Mouse (Mus musculus) right cerebral cortex, postnatal 10 days (tissue): ENCODE results near the gene Ckmt2.

Source experiments
- DNase-seq, 2 experiments: peaks; one replicate each; pipeline ENCODE4 v3.0.0; 2021; ENCODE audit warnings: low spot score in 2 of 2

The Ckmt2 gene

GRCm38 (mm10) chr13:91873734-91874329 lies 2.9 kb downstream of the Ckmt2 start:
- DNase-seq: no peak

- no peak for DNase-seq
Observed at GRCm38 (mm10) chr13:91868577-91868976, 8.1 kb downstream of the Ckmt2 start.

- no peak for DNase-seq
Observed at GRCm38 (mm10) chr13:91858835-91859234, 17.9 kb downstream of the Ckmt2 start.

DNA sequence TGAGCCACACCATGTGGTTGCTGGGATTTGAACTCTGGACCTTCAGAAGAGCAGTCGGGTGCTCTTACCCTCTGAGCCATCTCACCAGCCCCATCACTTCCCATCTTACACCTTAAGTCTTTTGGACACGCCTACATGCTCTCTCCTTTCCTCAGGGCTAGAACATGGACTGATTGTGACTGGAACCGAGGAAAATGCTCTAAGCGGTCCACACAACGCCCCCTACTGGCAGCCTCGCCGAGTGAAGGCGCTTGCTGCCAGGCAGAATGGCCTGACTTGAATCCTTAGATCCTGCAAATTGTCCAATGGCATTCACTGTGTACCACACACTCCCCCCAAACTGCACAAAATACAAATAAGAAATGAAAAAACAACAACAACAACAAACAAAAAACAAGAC lies 19.3 kb downstream of the Ckmt2 start:
- DNase-seq: no peak

GRCm38 (mm10) chr13:91854412-91854811 lies 22.3 kb downstream of the Ckmt2 start:
- DNase-seq: no peak

- DNase-seq: no peak
Observed at GRCm38 (mm10) chr13:91827876-91828275, 48.8 kb downstream of the Ckmt2 start.

DNA sequence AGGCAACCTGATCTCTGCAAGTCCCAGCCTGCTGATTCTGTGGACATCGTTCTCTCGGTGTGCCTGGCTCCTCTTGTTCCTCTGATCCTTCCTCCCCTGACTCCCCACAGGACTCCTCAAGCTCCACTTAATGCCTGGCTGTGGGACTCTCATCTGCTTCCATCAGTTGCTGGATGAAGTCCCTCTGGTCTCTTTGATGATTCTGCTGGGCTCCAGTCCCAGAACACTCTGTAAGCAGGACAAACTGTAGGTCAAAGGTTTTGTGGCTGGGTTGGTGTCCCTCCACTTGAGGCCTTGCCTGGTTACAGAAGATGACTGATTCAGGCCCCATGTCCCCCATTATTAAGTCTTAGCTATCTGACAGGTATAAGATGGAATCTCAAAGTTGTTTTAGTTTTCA lies 50.6 kb downstream of the Ckmt2 start:
- no peak for DNase-seq

DNA sequence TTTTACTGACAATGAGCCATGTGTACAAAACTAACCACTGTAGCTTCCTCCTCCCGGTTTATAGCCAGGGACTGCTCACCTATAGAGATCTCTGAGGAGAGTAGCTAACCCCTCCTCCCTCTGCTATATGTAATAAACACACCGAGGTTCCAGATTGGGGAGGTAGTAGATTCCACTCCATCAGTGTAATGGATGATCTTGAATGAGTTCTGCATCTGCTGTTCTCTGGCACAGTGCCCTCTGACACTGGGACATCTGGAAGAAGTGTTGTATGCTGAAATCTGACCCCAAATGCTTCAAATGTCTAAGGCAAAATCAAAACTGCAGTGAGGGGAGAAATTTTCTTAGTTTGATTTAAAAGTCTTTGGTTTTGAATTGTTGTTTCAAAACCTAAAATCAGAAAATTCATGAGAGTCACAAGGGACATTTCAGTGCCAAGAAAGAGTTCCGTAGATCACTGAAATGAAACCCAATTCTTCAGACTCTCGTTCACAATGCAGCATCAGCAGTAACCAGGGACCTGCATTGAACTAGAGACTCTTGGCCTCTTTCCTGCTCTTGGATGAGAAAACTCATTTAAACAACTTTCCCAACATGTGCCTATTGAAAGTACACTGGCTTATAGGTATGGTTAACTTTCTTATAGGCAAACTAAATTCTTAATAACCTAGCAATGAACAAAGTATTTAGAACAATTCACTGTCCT lies 51.7 kb downstream of the Ckmt2 start:
- no peak for DNase-seq

DNA sequence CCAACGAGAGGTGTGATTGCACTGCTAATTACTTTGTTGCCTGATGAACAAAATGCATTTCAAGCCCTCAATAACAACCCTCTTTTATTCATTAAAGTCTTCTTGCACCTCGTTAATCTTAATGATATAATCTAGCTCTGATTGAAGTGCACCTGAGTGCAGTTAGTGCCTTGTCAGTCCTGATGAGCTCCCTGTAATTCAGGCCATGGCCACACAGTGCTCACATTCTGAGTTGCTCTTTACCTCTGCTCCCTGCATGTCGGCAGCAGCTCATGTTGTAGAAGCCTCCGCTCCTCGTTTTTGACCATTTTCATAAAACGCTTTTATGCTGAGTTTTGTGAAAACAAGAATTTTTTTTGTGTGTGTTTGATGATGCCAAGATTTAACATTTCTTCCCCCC lies 53.0 kb downstream of the Ckmt2 start:
- no peak for DNase-seq

GRCm38 (mm10) chr13:91814670-91815069 lies 62.0 kb downstream of the Ckmt2 start:
- no peak for DNase-seq

GRCm38 (mm10) chr13:91809476-91809875 lies 67.2 kb downstream of the Ckmt2 start:
- no peak for DNase-seq

DNA sequence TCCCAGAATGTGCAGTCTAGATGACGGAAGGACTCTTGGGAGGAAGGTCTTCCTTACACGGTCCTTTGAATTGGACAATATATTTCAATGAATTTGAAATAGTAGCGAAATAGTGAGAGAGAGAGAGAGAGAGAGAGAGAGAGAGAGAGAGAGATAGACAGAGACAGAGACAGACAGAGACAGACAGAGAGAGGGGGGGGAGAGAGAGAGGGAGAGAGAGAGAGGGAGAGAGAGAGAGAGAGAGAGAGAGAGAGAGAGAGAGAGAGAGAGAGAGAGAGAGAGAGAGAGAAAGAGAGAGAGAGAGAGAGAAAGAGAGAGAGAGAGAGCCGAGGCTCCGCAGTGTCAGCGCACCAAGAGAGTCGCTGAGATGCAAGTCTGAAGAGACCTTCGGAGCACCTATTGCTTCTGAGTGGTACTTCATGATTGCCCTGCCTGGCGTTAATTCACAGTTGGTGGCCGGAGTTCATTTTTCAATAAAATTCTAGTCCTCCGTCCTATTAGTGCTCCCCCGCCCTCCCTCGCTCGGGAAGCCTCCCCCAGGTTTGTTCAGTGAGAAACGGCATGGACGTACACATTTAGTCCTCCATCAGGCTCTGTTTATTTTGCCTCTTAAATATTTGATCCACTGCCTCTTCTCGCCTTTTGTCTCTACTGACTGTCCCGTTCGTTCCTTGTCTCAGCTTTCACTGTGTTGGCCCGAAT lies 68.7 kb downstream of the Ckmt2 start:
- DNase-seq: no peak

- peak; percentile 94 to 95 for DNase-seq
Observed at GRCm38 (mm10) chr13:91807155-91807839, 69.4 kb downstream of the Ckmt2 start, which contains the start of gene Zcchc9. Zcchc9 (minus strand) TSS chr13:91807705.
